Mouse (Mus musculus) limb, embryonic 14.5 days (tissue): ENCODE measurements around the gene Rpusd1. TPM values are rescaled to one million over a fixed set of nuclear protein-coding genes. Genes with fewer than 3 reads are reported as not detected.

ENCODE experiments used
- ATAC-seq: fragments of 200-750 bp; cut with Nextera tagmentation; 2 replicates; pipeline ENCODE4 v1.8.0; 2017; ENCODE audit warnings: low read depth, moderate number of reproducible peaks, moderate TSS enrichment; ENCODE audit not compliant: low FRiP score
- DNase-seq: peaks from one replicate; pipeline ENCODE4 v3.0.0-alpha.2; 2015; ENCODE audit warnings: low spot score
- H3K27ac ChIP-seq: fragments of 300-500 bp; sonication (generic); replicated peaks from 2 replicates; pipeline ENCODE4 v1.5.1; 2014; ENCODE audit warnings: low read depth, mild to moderate bottlenecking, low read length, moderate library complexity, mixed read lengths
- H3K27me3 ChIP-seq: fragments of 300-500 bp; sonication (generic); 2 replicates; pipeline ENCODE4 v1.6.1; 2014; ENCODE audit warnings: low read length, mixed read lengths; ENCODE audit not compliant: control insufficient read depth, insufficient read depth
- H3K36me3 ChIP-seq: fragments of 300-500 bp; sonication (generic); 2 replicates; pipeline ENCODE4 v1.6.1; 2014; ENCODE audit warnings: mild to moderate bottlenecking, low read length, moderate library complexity, mixed read lengths; ENCODE audit not compliant: control insufficient read depth, insufficient read depth
- H3K4me1 ChIP-seq: fragments of 300-500 bp; sonication (generic); 2 replicates; pipeline ENCODE4 v1.6.1; 2014; ENCODE audit warnings: antibody characterized with exemption, low read length, mixed read lengths; ENCODE audit not compliant: control insufficient read depth, insufficient read depth
- H3K4me2 ChIP-seq: fragments of 300-500 bp; sonication (generic); replicated peaks from 2 replicates; pipeline ENCODE4 v1.6.1; 2014; ENCODE audit warnings: low read depth, mild to moderate bottlenecking, low read length, moderate library complexity; ENCODE audit not compliant: severe bottlenecking
- H3K4me3 ChIP-seq: fragments of 300-500 bp; sonication (generic); replicated peaks from 2 replicates; pipeline ENCODE4 v1.5.1; 2014; ENCODE audit warnings: low read length
- H3K9ac ChIP-seq: fragments of 300-500 bp; sonication (generic); 2 replicates; pipeline ENCODE4 v1.6.1; 2014; ENCODE audit warnings: mild to moderate bottlenecking, low read depth, low read length, moderate library complexity; ENCODE audit not compliant: severe bottlenecking
- H3K9me3 ChIP-seq: fragments of 300-500 bp; sonication (generic); 2 replicates; pipeline ENCODE4 v1.6.1; 2016; ENCODE audit warnings: low read length; ENCODE audit not compliant: control insufficient read depth
- POLR2A ChIP-seq: fragments of 200-500 bp; IDR thresholded peaks from 2 replicates; pipeline ENCODE4 v1.8.0; 2012; ENCODE audit warnings: inconsistent platforms, mild to moderate bottlenecking, moderate library complexity, borderline replicate concordance; ENCODE audit not compliant: insufficient read depth, insufficient read length; ENCODE audit errors: extremely low read depth
- WGBS: fragments of 180-500 bp; shearing (Covaris S2); extraction: QIAGEN DNeasy Blood & Tissue Kit; methylation state at CpG from one replicate; pipeline ENCODE4 v1.1.7; 2014; 5-methylcytosine and 5-hydroxymethylcytosine counted together
- polyA plus RNA-seq, 2 experiments: library from polyadenylated mRNA; depleted of rRNA in 1 of 2; stranded (reverse) in 1 of 2; unstranded in 1 of 2; fragments of >200 nt; fragmentation: Nextera tagmentation in 1 of 2; extraction: Ambion mirVana in 1 of 2; gene quantifications; 2 replicates each; pipeline versions ENCODE4 v1.2.1 to v1.2.3; 2012 to 2014

Rpusd1 gene
- polyA plus RNA-seq, 2 experiments: 26.6 to 48.2 TPM

- no peak for TF ChIP-seq POLR2A
- 86% methylated on average over 4 of the region's 4 CpGs for WGBS
Observed at GRCm38 (mm10) chr17:25688922-25689321, 38.5 kb upstream of the Rpusd1 start.

DNA sequence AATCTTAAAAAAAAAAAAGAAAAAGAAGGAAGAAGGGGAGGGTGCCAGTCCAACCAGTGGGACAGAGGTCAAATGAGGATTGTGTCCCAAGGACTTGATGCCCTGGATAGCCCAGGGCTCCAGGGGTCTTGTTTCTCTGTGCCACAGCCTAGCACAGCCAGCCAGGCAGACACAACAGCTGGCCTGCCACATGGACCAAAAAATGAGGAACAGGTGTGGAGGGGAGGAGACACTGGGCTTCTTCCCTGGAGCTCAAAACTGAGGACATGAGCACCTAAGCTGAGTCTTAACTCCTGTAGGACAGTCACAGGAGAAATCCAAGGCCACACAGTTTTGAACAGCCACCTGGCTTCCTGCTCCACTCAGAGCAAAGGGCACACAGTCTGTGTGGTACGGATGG lies 31.2 kb upstream of the Rpusd1 start:
- Histone ChIP-seq H3K9me3 (no peaks in the 10 kb centered on the region), H3K4me3 (no peak overlapping the region), H3K27ac (no peak overlapping the region), H3K4me2 (no peak overlapping the region), H3K4me1 (0 out of 2 replicates have a peak, but pooled peaks cover 4% of the 10 kb centered on the region), H3K36me3 (no peaks in the 10 kb centered on the region), H3K27me3 (no peaks in the 10 kb centered on the region), H3K9ac (no peak overlapping the region)
- ATAC-seq: no peak
- TF ChIP-seq POLR2A: no peak
- no peak for DNase-seq
- WGBS: 27% methylated on average over 1 of the region's 1 CpGs

More at GRCm38 (mm10) chr17:25688922-25689321, 38.5 kb upstream of the Rpusd1 start:
- Histone ChIP-seq H3K27me3 (0 out of 2 replicates have a peak, but pooled peaks cover 5% of the 10 kb centered on the region), H3K4me1 (peaks cover 6% of the 10 kb centered on the region), H3K9me3 (no peaks in the 10 kb centered on the region), H3K36me3 (no peaks in the 10 kb centered on the region), H3K4me2 (no peak overlapping the region), H3K27ac (no peak overlapping the region), H3K4me3 (no peak overlapping the region), H3K9ac (no peak overlapping the region)
- no peak for ATAC-seq
- DNase-seq: no peak

GRCm38 (mm10) chr17:25698446-25698845 lies 29.0 kb upstream of the Rpusd1 start:
- WGBS: 8% methylated on average over 7 of the region's 7 CpGs
- peak; percentile 85 for DNase-seq
- H3K9me3 ChIP-seq: no peaks in the 10 kb centered on the region
- no peak overlapping the region for H3K9ac ChIP-seq
- ATAC-seq: 0 out of 2 replicates have a peak, but pooled peaks have one; percentile 65
- H3K4me1 ChIP-seq: 0 out of 2 replicates have a peak, but pooled peaks cover 4% of the 10 kb centered on the region
- no peak for TF ChIP-seq POLR2A
- H3K36me3 ChIP-seq: no peaks in the 10 kb centered on the region
- H3K27me3 ChIP-seq: no peaks in the 10 kb centered on the region
- H3K27ac ChIP-seq: no peak overlapping the region
- H3K4me3 ChIP-seq: no peak overlapping the region
- no peak overlapping the region for H3K4me2 ChIP-seq

DNA sequence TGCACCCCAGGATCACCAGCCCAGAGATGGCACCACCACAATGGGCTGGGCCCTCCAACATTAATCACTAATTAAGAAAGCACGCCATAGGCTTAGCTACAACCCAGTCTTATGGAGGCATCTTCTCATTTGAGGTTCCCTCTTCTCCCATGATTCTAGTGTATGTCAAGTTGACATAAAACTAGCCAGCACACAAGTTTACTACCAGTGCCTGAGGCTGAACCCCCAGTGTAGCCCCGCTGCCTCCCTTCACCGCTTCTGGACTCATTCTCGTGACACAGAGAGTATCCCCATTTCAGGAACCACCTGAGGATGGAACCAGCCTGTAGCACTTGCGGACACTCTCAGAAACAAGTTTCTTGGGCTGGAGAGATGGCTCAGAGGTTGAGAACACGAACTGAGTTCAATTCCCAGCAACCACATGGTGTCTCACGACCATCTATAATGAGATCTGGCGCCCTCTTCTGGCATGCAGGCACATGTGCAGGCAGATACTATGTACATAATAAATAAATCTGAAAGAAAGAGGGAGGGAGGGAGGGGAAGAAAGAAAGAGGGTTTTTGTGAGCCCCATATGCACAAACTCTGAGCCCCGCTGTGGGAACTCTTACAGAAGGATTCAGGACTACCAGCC lies 26.5 kb upstream of the Rpusd1 start:
- Histone ChIP-seq H3K27ac (no peak overlapping the region), H3K4me1 (0 out of 2 replicates have a peak, but pooled peaks cover 4% of the 10 kb centered on the region), H3K9me3 (no peaks in the 10 kb centered on the region), H3K9ac (no peak overlapping the region), H3K4me2 (no peak overlapping the region), H3K36me3 (no peaks in the 10 kb centered on the region), H3K4me3 (no peak overlapping the region), H3K27me3 (no peaks in the 10 kb centered on the region)
- no peak for TF ChIP-seq POLR2A
- ATAC-seq: no peak
- 60% methylated on average over 9 of the region's 9 CpGs for WGBS
- no peak for DNase-seq

DNA sequence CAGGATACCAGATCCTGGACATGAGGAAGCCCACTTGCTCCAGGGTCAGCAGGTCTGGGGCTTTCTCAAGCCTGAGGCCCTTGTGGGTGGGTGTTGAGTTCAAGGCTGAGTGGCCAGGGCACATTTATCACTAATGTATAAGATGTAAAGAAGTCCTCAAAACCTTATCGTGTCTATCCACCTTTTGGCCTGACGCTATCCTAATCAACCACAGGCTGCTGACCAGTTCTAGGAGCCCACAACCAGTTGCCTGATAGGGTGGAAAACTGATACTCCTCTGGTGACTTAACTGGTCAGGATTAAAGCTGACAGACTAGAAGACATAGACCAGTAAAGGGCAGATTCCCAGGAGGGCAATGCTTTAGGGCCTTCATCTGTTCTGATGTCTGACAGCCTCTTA lies 17.5 kb upstream of the Rpusd1 start:
- Histone ChIP-seq H3K4me2 (no peak overlapping the region), H3K27me3 (no peaks in the 10 kb centered on the region), H3K4me1 (no peaks in the 10 kb centered on the region), H3K36me3 (no peaks in the 10 kb centered on the region), H3K9ac (no peak overlapping the region), H3K4me3 (no peak overlapping the region), H3K27ac (no peak overlapping the region), H3K9me3 (no peaks in the 10 kb centered on the region)
- 94% methylated on average over 2 of the region's 2 CpGs for WGBS
- DNase-seq (no peak), ATAC-seq (no peak)
- no peak for TF ChIP-seq POLR2A
